8 mouse cellular contexts compared by ENCODE assay signal in the genomic region with DNA sequence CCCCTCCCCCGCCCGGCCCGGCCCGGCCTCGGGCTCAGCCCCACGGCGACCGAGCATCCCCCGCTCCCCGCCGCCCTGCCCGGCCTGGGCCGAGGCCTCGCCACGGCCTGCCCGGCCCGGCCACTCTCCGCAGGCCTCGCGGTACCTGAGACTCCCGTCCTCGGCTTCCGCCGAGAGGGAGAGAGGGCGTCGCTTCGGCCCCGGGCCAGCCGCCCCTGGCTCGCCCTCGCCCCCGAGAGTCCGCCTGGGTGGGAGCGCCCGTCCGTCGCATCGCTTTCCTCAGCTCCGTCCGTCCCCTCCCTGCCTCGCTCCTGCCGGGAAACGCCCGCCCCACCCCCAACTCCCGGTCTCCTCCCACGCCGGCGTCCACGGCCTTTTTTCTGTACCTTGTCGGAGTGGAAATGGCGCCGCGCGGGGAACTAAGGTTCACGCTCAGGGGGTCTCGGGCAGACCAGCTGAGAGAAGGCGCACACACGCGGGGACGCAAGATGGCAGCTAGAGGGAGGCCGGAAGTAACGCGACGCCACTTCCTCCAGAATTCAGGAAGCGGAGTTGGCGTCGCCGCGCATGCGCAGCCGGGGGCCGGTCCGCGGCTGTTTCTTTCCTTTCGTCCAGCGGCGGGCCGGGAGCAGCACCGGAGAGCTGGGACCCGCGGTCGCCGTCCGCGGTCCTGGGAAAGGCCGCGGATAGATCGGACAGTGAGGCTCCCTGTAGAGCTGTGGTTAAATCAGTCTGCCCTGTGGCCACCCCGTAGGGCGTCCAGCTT. TPM values are rescaled to one million over a fixed set of nuclear protein-coding genes. Genes with fewer than 3 reads are reported as not detected.
DNase-seq lines count a peak whose midpoint lies in the region; ATAC-seq and TF ChIP-seq lines count a peak whose summit lies in the region.

A gene (minus strand): TSS at position 527 of the 766 bp plus-strand sequence.

- peak; percentile 94 for DNase-seq in 3134 (ENCODE audit: extremely low read depth, insufficient read length, low spot score)
- DNase-seq in adrenal gland, postnatal 36 days = peak; percentile 96 to 98
- DNase-seq in heart, adult 18-20 months = peak; percentile 94 to 96
- DNase-seq in kidney, adult 2 months = peak; percentile 96
- peak; percentile 84 to 88 for DNase-seq in spleen, adult 2 months (ENCODE audit: low read depth in 1 of 2, low spot score in 2 of 2)

- peak within 1 kb of the TSS; percentile 76 for H3K4me2 ChIP-seq in embryonic facial prominence, embryonic 13.5 days
- peak within 1 kb of the TSS; percentile 76 for H3K4me2 ChIP-seq in limb, embryonic 12.5 days
- peak within 1 kb of the TSS; percentile 63 for H3K4me2 ChIP-seq in midbrain, embryonic 15.5 days

- peak within 1 kb of the TSS; percentile 93 for H3K27ac ChIP-seq in embryonic facial prominence, embryonic 13.5 days
- H3K27ac ChIP-seq in kidney, adult 2 months (ENCODE audit: insufficient read depth, low read depth, low read length) = peak within 1 kb of the TSS; percentile 97
- H3K27ac ChIP-seq in limb, embryonic 12.5 days = peak within 1 kb of the TSS; percentile 96
- H3K27ac ChIP-seq in midbrain, embryonic 15.5 days = peak within 1 kb of the TSS; percentile 81
- peak within 1 kb of the TSS; percentile 73 for H3K27ac ChIP-seq in spleen, adult 2 months (ENCODE audit: insufficient read depth, low read length)

- H3K9me3 ChIP-seq in embryonic facial prominence, embryonic 13.5 days = no peaks in the 10 kb centered on the region
- H3K9me3 ChIP-seq in limb, embryonic 12.5 days = no peaks in the 10 kb centered on the region
- no peaks in the 10 kb centered on the region for H3K9me3 ChIP-seq in midbrain, embryonic 15.5 days

- peak within 1 kb of the TSS; percentile 96 for H3K4me3 ChIP-seq in embryonic facial prominence, embryonic 13.5 days
- H3K4me3 ChIP-seq in kidney, adult 2 months (ENCODE audit: insufficient read depth, low read depth, low read length) = peak within 1 kb of the TSS; percentile 99
- peak within 1 kb of the TSS; percentile 100 for H3K4me3 ChIP-seq in limb, embryonic 12.5 days (replicated peaks)
- H3K4me3 ChIP-seq in midbrain, embryonic 15.5 days = peak within 1 kb of the TSS; percentile 70
- H3K4me3 ChIP-seq in spleen, adult 2 months (ENCODE audit: extremely low read depth, insufficient read depth, insufficient read length) = peak within 1 kb of the TSS; percentile 95

- TF ChIP-seq POLR2A in kidney, adult 2 months (IDR thresholded peaks at IDR 0.05; ENCODE audit: low read depth, low read length) = peak; percentile 51
- no peak; the same call in 1 of the 2 replicates for TF ChIP-seq POLR2A in spleen, adult 2 months (IDR thresholded peaks at IDR 0.05; ENCODE audit: low read depth, low read length)

- peaks cover 17% of the 10 kb centered on the region for H3K4me1 ChIP-seq in embryonic facial prominence, embryonic 13.5 days
- H3K4me1 ChIP-seq in kidney, adult 2 months (ENCODE audit: control insufficient read depth, insufficient read depth, low read length) = peaks cover 4% of the 10 kb centered on the region; the same call in 1 of the 2 replicates
- peaks cover 14% of the 10 kb centered on the region for H3K4me1 ChIP-seq in limb, embryonic 12.5 days (replicated peaks)
- H3K4me1 ChIP-seq in midbrain, embryonic 15.5 days = peaks cover 25% of the 10 kb centered on the region
- peaks cover 2% of the 10 kb centered on the region; the same call in 1 of the 2 replicates for H3K4me1 ChIP-seq in spleen, adult 2 months (ENCODE audit: control insufficient read depth, insufficient read depth, insufficient read length)

- peak; percentile 81 for ATAC-seq in embryonic facial prominence, embryonic 13.5 days (ENCODE audit: insufficient number of reproducible peaks, insufficient read depth, low FRiP score, low TSS enrichment, low read depth)
- ATAC-seq in limb, embryonic 12.5 days (ENCODE audit: insufficient number of reproducible peaks, insufficient read depth, low FRiP score, low TSS enrichment, low read depth) = peak; percentile 88
- peak; percentile 95 for ATAC-seq in midbrain, embryonic 15.5 days (replicated peaks)

- no peak for TF ChIP-seq CTCF in kidney, adult 2 months (conservative IDR thresholded peaks at IDR 0.05; ENCODE audit: insufficient read depth, insufficient read length, low read depth, low read length)
- no peak for TF ChIP-seq CTCF in spleen, adult 2 months (IDR thresholded peaks at IDR 0.05; ENCODE audit: extremely low read depth, insufficient read depth, insufficient read length, insufficient replicate concordance)

- under 1% methylated on average over 90 of the region's 90 CpGs for WGBS in embryonic facial prominence, embryonic 13.5 days
- under 1% methylated on average over 90 of the region's 90 CpGs for WGBS in kidney, adult 2 months
- under 1% methylated on average over 65 of the region's 90 CpGs for WGBS in limb, embryonic 12.5 days
- under 1% methylated on average over 90 of the region's 90 CpGs for WGBS in midbrain, embryonic 15.5 days
- under 1% methylated on average over 87 of the region's 90 CpGs for WGBS in spleen, adult 2 months

- no peaks in the 10 kb centered on the region for H3K27me3 ChIP-seq in embryonic facial prominence, embryonic 13.5 days
- no peaks in the 10 kb centered on the region for H3K27me3 ChIP-seq in kidney, adult 2 months (replicated peaks; ENCODE audit: control insufficient read depth, insufficient read depth, low read length)
- no peaks in the 10 kb centered on the region for H3K27me3 ChIP-seq in limb, embryonic 12.5 days
- H3K27me3 ChIP-seq in midbrain, embryonic 15.5 days (replicated peaks) = no peaks in the 10 kb centered on the region
- no peaks in the 10 kb centered on the region for H3K27me3 ChIP-seq in spleen, adult 2 months (ENCODE audit: control insufficient read depth, insufficient read depth, low read length)

- peak within 1 kb of the TSS; percentile 98 for H3K9ac ChIP-seq in embryonic facial prominence, embryonic 13.5 days
- H3K9ac ChIP-seq in limb, embryonic 12.5 days (replicated peaks) = peak within 1 kb of the TSS; percentile 99
- peak within 1 kb of the TSS; percentile 73 for H3K9ac ChIP-seq in midbrain, embryonic 15.5 days

- H3K36me3 ChIP-seq in embryonic facial prominence, embryonic 13.5 days = peaks cover 26% of the 10 kb centered on the region
- H3K36me3 ChIP-seq in kidney, adult 2 months (ENCODE audit: control insufficient read depth, insufficient read depth, low read length) = peaks cover 9% of the 10 kb centered on the region
- peaks cover 31% of the 10 kb centered on the region for H3K36me3 ChIP-seq in limb, embryonic 12.5 days
- peaks cover 12% of the 10 kb centered on the region; the same call in 1 of the 2 replicates for H3K36me3 ChIP-seq in midbrain, embryonic 15.5 days (replicated peaks)
- peaks cover 9% of the 10 kb centered on the region for H3K36me3 ChIP-seq in spleen, adult 2 months (ENCODE audit: control insufficient read depth, insufficient read depth, low read length)

RNA-seq across cellular contexts. Expression of the gene that starts here (rescaled TPM):
- 100 to 1,000 TPM; 378 to 399 TPM for total RNA-seq in adrenal gland, postnatal 36 days (2021)
- 725 and 786 TPM in 2 replicates for polyA plus RNA-seq in embryonic facial prominence, embryonic 13.5 days (2015; fragmentation: Nextera tagmentation; extraction: Ambion mirVana)
- 100 to 1,000 TPM; 195 to 218 TPM for total RNA-seq in heart, adult 18-20 months (2021)
- 153 and 173 TPM in 2 replicates for polyA plus RNA-seq in kidney, adult 2 months (2012; rRNA removed)
- polyA plus RNA-seq in limb, embryonic 12.5 days (2016; fragmentation: Nextera tagmentation; extraction: Ambion mirVana) = 760 and 773 TPM in 2 replicates
- polyA plus RNA-seq in midbrain, embryonic 15.5 days (2015; fragmentation: Nextera tagmentation; extraction: Ambion mirVana) = 426 and 445 TPM in 2 replicates
- polyA plus RNA-seq in spleen, adult 2 months (2012; rRNA removed) = 83.0 and 90.3 TPM in 2 replicates

Comparison
In these comparisons a context has a peak if more than half of its experiments do, and no peak if none do; other contexts are left out.
1. Peak in every context shown above with its lines: DNase-seq, ATAC-seq, H3K4me3 ChIP-seq and H3K27ac ChIP-seq.